Mouse (Mus musculus) hindbrain, postnatal 0 days (tissue): ENCODE measurements around the gene Mical3. TPM values are rescaled to one million over a fixed set of nuclear protein-coding genes. Genes with fewer than 3 reads are reported as not detected.

Experiments
- ATAC-seq: fragments of 200-750 bp; cut with Nextera tagmentation; 2 replicates; pipeline ENCODE4 v1.8.0; 2017; ENCODE audit warnings: mild to moderate bottlenecking, moderate TSS enrichment, moderate library complexity
- DNase-seq: peaks from one replicate; pipeline ENCODE4 v3.0.0-alpha.2; 2015; ENCODE audit warnings: low spot score
- H3K27ac ChIP-seq: fragments of 300-500 bp; sonication (generic); 2 replicates; pipeline ENCODE4 v1.5.1; 2014; ENCODE audit warnings: mild to moderate bottlenecking
- H3K27me3 ChIP-seq: fragments of 300-500 bp; sonication (generic); 2 replicates; pipeline ENCODE4 v1.6.1; 2014; ENCODE audit warnings: low read length, mixed read lengths; ENCODE audit not compliant: insufficient read depth
- H3K36me3 ChIP-seq: fragments of 300-500 bp; sonication (generic); 2 replicates; pipeline ENCODE4 v1.6.1; 2014; ENCODE audit warnings: low read length, mixed read lengths; ENCODE audit not compliant: insufficient read depth
- H3K4me1 ChIP-seq: fragments of 300-500 bp; sonication (generic); 2 replicates; pipeline ENCODE4 v1.6.1; 2014; ENCODE audit warnings: antibody characterized with exemption, low read length, mixed read lengths; ENCODE audit not compliant: insufficient read depth
- H3K4me2 ChIP-seq: fragments of 300-500 bp; sonication (generic); 2 replicates; pipeline ENCODE4 v1.6.1; 2014; ENCODE audit warnings: low read depth, mild to moderate bottlenecking, low read length, moderate library complexity, mixed read lengths
- H3K4me3 ChIP-seq: fragments of 300-500 bp; sonication (generic); 2 replicates; pipeline ENCODE4 v1.5.1; 2014; ENCODE audit warnings: low read length
- H3K9ac ChIP-seq: fragments of 300-500 bp; sonication (generic); replicated peaks from 2 replicates; pipeline ENCODE4 v1.6.1; 2014; ENCODE audit warnings: mild to moderate bottlenecking, low read length, moderate library complexity, mixed read lengths
- H3K9me3 ChIP-seq: fragments of 300-500 bp; sonication (generic); 2 replicates; pipeline ENCODE4 v1.6.1; 2016; ENCODE audit warnings: low read length, mixed read lengths
- CTCF ChIP-seq: IDR thresholded peaks from 2 replicates; pipeline ENCODE4 v1.5.1; 2016; ENCODE audit warnings: antibody characterized with exemption, control low read depth, low read depth
- WGBS: fragments of 180-500 bp; shearing (Covaris S2); extraction: QIAGEN DNeasy Blood & Tissue Kit; methylation state at CpG from one replicate; pipeline ENCODE4 v1.1.7; 2014; 5-methylcytosine and 5-hydroxymethylcytosine counted together
- polyA plus RNA-seq: library from polyadenylated mRNA; unstranded; fragments of >200 nt; fragmentation: Nextera tagmentation; extraction: Ambion mirVana; gene quantifications from 2 replicates; pipeline ENCODE4 v1.2.1, GENCODE M21; 2015
- total RNA-seq: library from RNA; depleted of rRNA; stranded (reverse); fragments of >200 nt; gene quantifications from 2 replicates; pipeline ENCODE4 v1.2.3, GENCODE M21; 2014

The Mical3 gene
- total and polyA plus RNA-seq, 2 experiments from 2014 or later, result 19.3 to 60.2 TPM

- 47% methylated on average over 2 of the region's 2 CpGs for WGBS
- Histone ChIP-seq H3K36me3 (no peaks in the 10 kb centered on the region), H3K4me3 (peak overlapping the region; percentile 68; the same call in 1 of the 2 replicates), H3K4me2 (peak overlapping the region; percentile 92), H3K27ac (no peak overlapping the region), H3K9ac (no peak overlapping the region), H3K27me3 (no peaks in the 10 kb centered on the region), H3K4me1 (0 out of 2 replicates have a peak, but pooled peaks cover 5% of the 10 kb centered on the region), H3K9me3 (no peaks in the 10 kb centered on the region)
- ATAC-seq, result peak; percentile 1; the same call in 1 of the 2 replicates
- no peak for DNase-seq
- no peak for TF ChIP-seq CTCF
Observed at GRCm38 (mm10) chr6:120915649-120915975, 215.2 kb downstream of the Mical3 start.

- H3K4me2 ChIP-seq, result peak overlapping the region; percentile 92; the same call in 1 of the 2 replicates
- 0 out of 2 replicates have a peak, but pooled peaks cover 5% of the 10 kb centered on the region for H3K4me1 ChIP-seq
- ATAC-seq (peak; percentile 50), DNase-seq (peak; percentile 50)
- no peaks in the 10 kb centered on the region for H3K9me3 ChIP-seq
- H3K27me3 ChIP-seq, result no peaks in the 10 kb centered on the region
- no peak overlapping the region for H3K27ac ChIP-seq
- H3K36me3 ChIP-seq, result no peaks in the 10 kb centered on the region
- H3K9ac ChIP-seq, result no peak overlapping the region
- H3K4me3 ChIP-seq, result no peak overlapping the region
- WGBS, result 46% methylated on average over 9 of the region's 9 CpGs
- peak; percentile 60 for TF ChIP-seq CTCF
Observed at GRCm38 (mm10) chr6:120914911-120915648, 215.7 kb downstream of the Mical3 start.

- 75% methylated on average over 4 of the region's 4 CpGs for WGBS
Observed at GRCm38 (mm10) chr6:120914533-120914910, 216.3 kb downstream of the Mical3 start.

GRCm38 (mm10) chr6:120913783-120914182 is 217.0 kb downstream of the Mical3 start:
- Histone ChIP-seq H3K4me3 (no peak overlapping the region), H3K27ac (no peak overlapping the region), H3K4me2 (no peak overlapping the region), H3K9me3 (no peaks in the 10 kb centered on the region), H3K4me1 (0 out of 2 replicates have a peak, but pooled peaks cover 5% of the 10 kb centered on the region), H3K9ac (no peak overlapping the region), H3K27me3 (no peaks in the 10 kb centered on the region), H3K36me3 (no peaks in the 10 kb centered on the region)
- 77% methylated on average over 8 of the region's 8 CpGs for WGBS
- ATAC-seq (no peak), DNase-seq (no peak)
- no peak for TF ChIP-seq CTCF

More at GRCm38 (mm10) chr6:120914533-120914910, 216.3 kb downstream of the Mical3 start:
- Histone ChIP-seq H3K9me3 (no peaks in the 10 kb centered on the region), H3K27ac (no peak overlapping the region), H3K9ac (no peak overlapping the region), H3K4me3 (no peak overlapping the region), H3K27me3 (no peaks in the 10 kb centered on the region), H3K4me2 (no peak overlapping the region), H3K36me3 (no peaks in the 10 kb centered on the region), H3K4me1 (0 out of 2 replicates have a peak, but pooled peaks cover 5% of the 10 kb centered on the region)
- TF ChIP-seq CTCF, result no peak
- DNase-seq (no peak), ATAC-seq (no peak)

- Histone ChIP-seq H3K36me3 (no peaks in the 10 kb centered on the region), H3K9ac (no peak overlapping the region), H3K9me3 (no peaks in the 10 kb centered on the region), H3K27me3 (no peaks in the 10 kb centered on the region), H3K4me3 (no peak overlapping the region), H3K4me1 (0 out of 2 replicates have a peak, but pooled peaks cover 5% of the 10 kb centered on the region), H3K27ac (no peak overlapping the region), H3K4me2 (no peak overlapping the region)
- no peak for TF ChIP-seq CTCF
- ATAC-seq (no peak), DNase-seq (no peak)
- WGBS, result 47% methylated on average over 2 of the region's 2 CpGs
Observed at GRCm38 (mm10) chr6:120912931-120913330, 217.9 kb downstream of the Mical3 start.

- no peak overlapping the region for H3K27ac ChIP-seq
Observed at GRCm38 (mm10) chr6:120911213-120912007, 219.4 kb downstream of the Mical3 start.

More at GRCm38 (mm10) chr6:120911213-120912007, 219.4 kb downstream of the Mical3 start:
- Histone ChIP-seq H3K4me3 (no peak overlapping the region), H3K4me2 (no peak overlapping the region), H3K36me3 (no peaks in the 10 kb centered on the region), H3K27me3 (no peaks in the 10 kb centered on the region), H3K9ac (no peak overlapping the region), H3K9me3 (no peaks in the 10 kb centered on the region), H3K4me1 (0 out of 2 replicates have a peak, but pooled peaks cover 5% of the 10 kb centered on the region)
- no peak for TF ChIP-seq CTCF
- no peak for DNase-seq
- 79% methylated on average over 13 of the region's 13 CpGs for WGBS
- ATAC-seq, result no peak
